Mouse (Mus musculus) stomach, postnatal 0 days (tissue): ENCODE results near the gene Rtn4r.

ENCODE experiments used
- CTCF ChIP-seq: IDR thresholded peaks from 2 replicates; pipeline ENCODE4 v1.5.1; 2016; ENCODE audit warnings: antibody characterized with exemption, low read depth, mild to moderate bottlenecking, moderate library complexity
- EP300 ChIP-seq: optimal IDR thresholded peaks from 2 replicates; pipeline ENCODE3; 2016; ENCODE audit warnings: antibody characterized with exemption

DNA sequence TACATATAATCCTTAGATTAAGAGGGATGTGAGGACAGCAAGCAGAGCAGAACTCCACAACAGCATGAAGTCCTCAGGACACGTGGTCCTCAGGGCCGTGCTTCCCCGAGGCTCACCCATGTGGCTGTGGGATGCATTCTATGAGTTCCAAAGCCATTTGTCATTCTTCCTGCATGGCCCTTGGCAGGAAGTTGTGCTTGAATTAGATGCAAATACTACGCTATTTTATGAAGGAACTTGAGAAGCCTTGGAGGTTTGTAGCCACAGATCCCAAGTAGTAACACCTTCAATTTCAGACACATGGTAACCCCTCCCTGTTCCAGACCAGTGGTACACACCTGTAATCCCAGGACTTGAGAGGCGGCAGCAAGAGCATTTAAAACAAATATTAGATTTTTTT, 31.1 kb upstream of the Rtn4r start:
- TF ChIP-seq CTCF, result no peak
- TF ChIP-seq EP300, result no peak
